Mouse (Mus musculus) intestine, postnatal 0 days (tissue): Measurements from ENCODE around the gene Naip5. TPM values are rescaled to one million over a fixed set of nuclear protein-coding genes. Genes with fewer than 3 reads are reported as not detected.
"Not testable (repeated sequence)": the region's sequence is repeated elsewhere in the genome, so short reads cannot be mapped to it uniquely, and the experiment has no call there.

Experiments used
- ATAC-seq: fragments of 200-750 bp; cut with Nextera tagmentation; 2 replicates; pipeline ENCODE4 v1.8.0; 2017; ENCODE audit warnings: mild to moderate bottlenecking, moderate TSS enrichment, moderate library complexity
- H3K27ac ChIP-seq: fragments of 300-500 bp; sonication (generic); 2 replicates; pipeline ENCODE4 v1.5.1; 2014; ENCODE audit warnings: mild to moderate bottlenecking, low read depth, low read length, moderate library complexity
- H3K27me3 ChIP-seq: fragments of 300-500 bp; sonication (generic); replicated peaks from 2 replicates; pipeline ENCODE4 v1.6.1; 2014; ENCODE audit warnings: low read length, mixed read lengths; ENCODE audit not compliant: control insufficient read depth, insufficient read depth
- H3K36me3 ChIP-seq: fragments of 300-500 bp; sonication (generic); 2 replicates; pipeline ENCODE4 v1.6.1; 2014; ENCODE audit warnings: mild to moderate bottlenecking, moderate library complexity; ENCODE audit not compliant: control insufficient read depth, insufficient read depth
- H3K4me1 ChIP-seq: fragments of 300-500 bp; sonication (generic); replicated peaks from 2 replicates; pipeline ENCODE4 v1.6.1; 2014; ENCODE audit warnings: antibody characterized with exemption, low read length, mixed read lengths; ENCODE audit not compliant: control insufficient read depth, insufficient read depth
- H3K4me2 ChIP-seq: fragments of 300-500 bp; sonication (generic); replicated peaks from 2 replicates; pipeline ENCODE4 v1.6.1; 2014; ENCODE audit warnings: low read depth, mild to moderate bottlenecking, moderate library complexity
- H3K4me3 ChIP-seq: fragments of 300-500 bp; sonication (generic); 2 replicates; pipeline ENCODE4 v1.5.1; 2014; ENCODE audit warnings: low read depth, low read length
- H3K9ac ChIP-seq: fragments of 300-500 bp; sonication (generic); 2 replicates; pipeline ENCODE4 v1.6.1; 2014; ENCODE audit warnings: mild to moderate bottlenecking, low read depth, low read length
- H3K9me3 ChIP-seq: fragments of 300-500 bp; sonication (generic); 2 replicates; pipeline ENCODE4 v1.6.1; 2016; ENCODE audit warnings: mixed run types; ENCODE audit not compliant: control insufficient read depth
- CTCF ChIP-seq: sonication (generic); IDR thresholded peaks from 2 replicates; pipeline ENCODE4 v1.5.1; 2016; ENCODE audit warnings: low read depth, mild to moderate bottlenecking, control low read depth, antibody characterized with exemption, moderate library complexity
- WGBS: fragments of 180-500 bp; shearing (Covaris S2); extraction: QIAGEN DNeasy Blood & Tissue Kit; methylation state at CpG from one replicate; pipeline ENCODE4 v1.1.7; 2014; 5-methylcytosine and 5-hydroxymethylcytosine counted together
- polyA plus RNA-seq: library from polyadenylated mRNA; unstranded; fragments of >200 nt; fragmentation: Nextera tagmentation; extraction: Ambion mirVana; gene quantifications from 2 replicates; pipeline ENCODE4 v1.2.1, GENCODE M21; 2015

Gene Naip5
- polyA plus RNA-seq, 1 experiment from 2014 or later, result 10.2 TPM

DNA sequence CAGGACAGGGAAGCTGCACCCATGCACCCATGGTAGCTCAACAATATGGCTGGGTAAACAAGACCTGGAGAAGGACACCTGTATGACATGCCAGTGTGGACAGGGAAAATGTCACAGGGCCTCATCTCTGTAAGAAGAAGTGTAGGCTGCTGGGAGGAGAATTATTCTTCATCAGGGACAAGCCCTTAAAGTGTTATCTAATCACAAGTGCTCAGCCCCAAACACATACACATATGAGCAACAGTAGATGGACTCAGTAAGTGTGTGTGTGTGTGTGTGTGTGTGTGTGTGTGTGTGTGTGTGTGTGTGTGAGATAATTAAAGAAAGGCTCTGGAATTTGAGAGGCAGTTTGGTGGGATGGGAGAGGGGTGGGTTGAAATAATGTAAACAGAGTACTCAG lies 45.3 kb downstream of the Naip5 start:
- no peaks in the 10 kb centered on the region for H3K27me3 ChIP-seq
- peak overlapping the region; percentile 61 for H3K4me2 ChIP-seq
- H3K4me3 ChIP-seq, result peak overlapping the region; percentile 27; the same call in 1 of the 2 replicates
- no peaks in the 10 kb centered on the region for H3K4me1 ChIP-seq
- no peak for ATAC-seq
- no peak overlapping the region for H3K27ac ChIP-seq
- TF ChIP-seq CTCF, result no peak
- H3K9me3 ChIP-seq, result no peaks in the 10 kb centered on the region
- no peaks in the 10 kb centered on the region; the same call in 1 of the 2 replicates for H3K36me3 ChIP-seq
- no peak overlapping the region for H3K9ac ChIP-seq

GRCm38 (mm10) chr13:100195421-100195820 lies 50.7 kb downstream of the Naip5 start:
- no peak overlapping the region for H3K4me3 ChIP-seq
- no peaks in the 10 kb centered on the region for H3K9me3 ChIP-seq
- TF ChIP-seq CTCF, result no peak
- H3K9ac ChIP-seq, result no peak overlapping the region
- ATAC-seq, result no peak
- H3K27ac ChIP-seq, result no peak overlapping the region
- WGBS, result 70% methylated on average over 3 of the region's 3 CpGs
- H3K27me3 ChIP-seq, result no peaks in the 10 kb centered on the region
- no peak overlapping the region for H3K4me2 ChIP-seq
- no peaks in the 10 kb centered on the region for H3K4me1 ChIP-seq
- no peaks in the 10 kb centered on the region; the same call in 1 of the 2 replicates for H3K36me3 ChIP-seq

GRCm38 (mm10) chr13:100183111-100183510 lies 63.0 kb downstream of the Naip5 start:
- H3K4me2 ChIP-seq, H3K4me3 ChIP-seq, H3K27me3 ChIP-seq, H3K9me3 ChIP-seq, H3K9ac ChIP-seq, H3K4me1 ChIP-seq, H3K27ac ChIP-seq: not testable (repeated sequence)
- peak; percentile 25; the same call in 1 of the 2 replicates for ATAC-seq
- H3K36me3 ChIP-seq, result peaks cover 10% of the 10 kb centered on the region; the same call in 1 of the 2 replicates

GRCm38 (mm10) chr13:100174360-100174759 lies 71.8 kb downstream of the Naip5 start:
- not testable (repeated sequence) for H3K9ac ChIP-seq, H3K9me3 ChIP-seq, H3K4me1 ChIP-seq, H3K4me3 ChIP-seq, H3K27me3 ChIP-seq, ATAC-seq, H3K27ac ChIP-seq, H3K36me3 ChIP-seq
- 0 out of 2 replicates have a peak overlapping the region, but pooled peaks have one; percentile 7 for H3K4me2 ChIP-seq
- 58% methylated on average over 3 of the region's 5 CpGs for WGBS

DNA sequence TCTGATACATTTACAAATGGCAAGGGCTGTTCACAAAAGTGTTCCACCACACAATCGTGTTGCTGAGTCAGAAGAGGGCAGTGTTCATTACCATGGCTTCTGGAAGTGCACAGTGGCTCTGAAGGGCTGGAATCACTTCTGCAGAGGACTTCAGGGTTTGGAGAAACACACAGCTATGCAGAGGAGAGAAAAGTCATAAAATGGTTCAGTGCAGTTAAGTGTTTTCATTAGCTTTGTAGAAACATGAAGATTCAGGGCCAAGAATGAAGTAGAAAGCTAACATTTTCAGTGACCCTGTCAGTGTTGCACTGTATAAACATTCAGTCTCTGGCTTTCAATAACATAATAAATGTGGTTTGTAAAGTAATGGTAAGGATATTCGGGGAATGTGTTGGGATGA lies 79.7 kb downstream of the Naip5 start:
- H3K9ac ChIP-seq, H3K27me3 ChIP-seq, H3K4me1 ChIP-seq, ATAC-seq, H3K27ac ChIP-seq, H3K4me2 ChIP-seq, H3K4me3 ChIP-seq, H3K9me3 ChIP-seq: not testable (repeated sequence)
- peaks cover 20% of the 10 kb centered on the region; the same call in 1 of the 2 replicates for H3K36me3 ChIP-seq
- WGBS, result 69% methylated on average over 2 of the region's 2 CpGs
- 0 out of 2 replicates have a peak, but pooled peaks have one; percentile 5 for TF ChIP-seq CTCF

DNA sequence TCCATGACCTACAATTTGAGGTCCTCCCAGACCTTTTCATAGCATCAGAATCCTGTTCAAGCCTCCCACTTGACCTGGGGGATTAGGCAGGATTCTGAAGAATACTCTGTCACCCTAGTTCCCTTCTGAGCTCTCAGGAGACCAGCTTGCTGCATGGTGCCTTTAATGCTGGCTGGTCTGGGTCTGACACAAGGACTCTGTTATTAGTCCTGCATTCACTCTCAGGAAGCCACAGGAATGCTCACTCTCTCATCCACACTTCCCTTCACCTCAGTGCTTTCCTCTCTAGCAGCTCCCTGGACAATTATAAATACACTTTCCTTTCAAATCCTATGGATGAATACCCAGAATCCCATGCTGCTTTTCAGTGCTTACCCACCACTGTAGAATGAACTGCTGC lies 83.7 kb downstream of the Naip5 start:
- not testable (repeated sequence) for H3K9me3 ChIP-seq, H3K4me3 ChIP-seq, ATAC-seq, H3K4me1 ChIP-seq, H3K27ac ChIP-seq, H3K27me3 ChIP-seq, H3K9ac ChIP-seq, H3K4me2 ChIP-seq
- H3K36me3 ChIP-seq, result peaks cover 20% of the 10 kb centered on the region; the same call in 1 of the 2 replicates

Other genes starting within 250 kb of the Naip5 start
- 13.2 and 13.3 TPM in 2 replicates for gene Mccc2, start 230.7 kb downstream of the Naip5 start, polyA plus RNA-seq
- 13.1 and 16.1 TPM in 2 replicates for gene Bdp1, start 142.3 kb downstream of the Naip5 start, polyA plus RNA-seq
- 107 and 115 TPM in 2 replicates for gene Serf1, start 138.3 kb downstream of the Naip5 start, polyA plus RNA-seq
- gene Smn1, start 121.5 kb downstream of the Naip5 start, polyA plus RNA-seq, result 25.3 and 26.2 TPM in 2 replicates
- gene Naip2, start 44.2 kb downstream of the Naip5 start, polyA plus RNA-seq, result 5.5 and 6.6 TPM in 2 replicates
- gene Naip6, start 71.4 kb upstream of the Naip5 start, polyA plus RNA-seq, result 14.8 and 18.5 TPM in 2 replicates
- 23.4 and 27.7 TPM in 2 replicates for gene Naip1, start 206.5 kb upstream of the Naip5 start, polyA plus RNA-seq
- 33.4 and 37.5 TPM in 2 replicates for gene Gtf2h2, start 246.3 kb upstream of the Naip5 start, polyA plus RNA-seq